Mouse (Mus musculus): ENCODE measurements around the gene Arntl. TPM values are rescaled to one million over a fixed set of nuclear protein-coding genes. Genes with fewer than 3 reads are reported as not detected.

The Arntl gene
- 4.0 TPM for polyA plus RNA-seq (2012; fragmentation: generic; extraction: Trizol)
- long read RNA-seq, experiment 1, partial matches to known transcripts = 1 of 6 reads
- long read RNA-seq, experiment 1, other reads (novel, unspliced or antisense) = 2 of 6 reads
- long read RNA-seq, experiment 2, transcript Arntl-201 (20 exons, 2,908 nt) = major isoform, 37 of 78 reads
- long read RNA-seq, experiment 2, partial matches to known transcripts = 3 of 78 reads
- long read RNA-seq, experiment 2, other reads (novel, unspliced or antisense) = 38 of 78 reads

- Histone ChIP-seq H3K79me3 (ENCODE audit: low read depth) (peaks cover 2% of the 10 kb centered on the region), H3ac (ENCODE audit: control insufficient read depth, insufficient read length, low read depth) (peak within 1 kb of the TSS; percentile 65), H3K27me3 (ENCODE audit: control insufficient read depth, insufficient read depth, insufficient read length) (no peaks in the 10 kb centered on the region), H3K4me3 (ENCODE audit: insufficient read depth, poor library complexity, severe bottlenecking) (peak within 1 kb of the TSS; percentile 59), H3K36me3 (ENCODE audit: control insufficient read depth, insufficient read depth) (no peaks in the 10 kb centered on the region), H3K79me2 (ENCODE audit: control insufficient read depth, insufficient read depth) (peaks cover 7% of the 10 kb centered on the region)
- TF ChIP-seq MAX (IDR thresholded peaks at IDR 0.05) (no peak), FOSL1 (IDR thresholded peaks at IDR 0.05; ENCODE audit: insufficient read depth, low read length, poor library complexity, severe bottlenecking) (no peak), CEBPB (IDR thresholded peaks at IDR 0.05; ENCODE audit: low read depth) (no peak), USF1 (IDR thresholded peaks at IDR 0.05; ENCODE audit: low read depth) (no peak), MYOD1 (IDR thresholded peaks at IDR 0.05; ENCODE audit: control insufficient read depth, insufficient read length, low read depth) (no peak), MYOG (IDR thresholded peaks at IDR 0.05; ENCODE audit: control insufficient read depth, extremely low read depth, insufficient read length) (no peak), CTCF (IDR thresholded peaks at IDR 0.05; ENCODE audit: control insufficient read depth, insufficient read depth, insufficient read length) (no peak)
These were observed at the start of gene Arntl for GRCm38 (mm10) chr7:113206644-113207470. Gene Arntl (plus strand): TSS chr7:113207465.

GRCm38 (mm10) chr7:113161077-113161698 lies 46.1 kb upstream of the Arntl start:
- H3ac ChIP-seq (ENCODE audit: control insufficient read depth, insufficient read length, low read depth) = no peak overlapping the region
- TF ChIP-seq MYOG (IDR thresholded peaks at IDR 0.05; ENCODE audit: control insufficient read depth, extremely low read depth, insufficient read length) (no peak), CEBPB (IDR thresholded peaks at IDR 0.05; ENCODE audit: low read depth) (no peak), FOSL1 (IDR thresholded peaks at IDR 0.05; ENCODE audit: insufficient read depth, low read length, poor library complexity, severe bottlenecking) (no peak), USF1 (IDR thresholded peaks at IDR 0.05; ENCODE audit: low read depth) (no peak), MYOD1 (IDR thresholded peaks at IDR 0.05; ENCODE audit: control insufficient read depth, insufficient read length, low read depth) (no peak), MAX (IDR thresholded peaks at IDR 0.05) (no peak), CTCF (IDR thresholded peaks at IDR 0.05; ENCODE audit: control insufficient read depth, insufficient read depth, insufficient read length) (no peak)
- H3K4me3 ChIP-seq (ENCODE audit: insufficient read depth, poor library complexity, severe bottlenecking) = no peak overlapping the region
- H3K79me2 ChIP-seq (ENCODE audit: control insufficient read depth, insufficient read depth) = no peaks in the 10 kb centered on the region
- H3K79me3 ChIP-seq (ENCODE audit: low read depth) = no peaks in the 10 kb centered on the region
- H3K27me3 ChIP-seq (ENCODE audit: control insufficient read depth, insufficient read depth, insufficient read length) = no peaks in the 10 kb centered on the region
- H3K36me3 ChIP-seq (ENCODE audit: control insufficient read depth, insufficient read depth) = no peaks in the 10 kb centered on the region

- no peaks in the 10 kb centered on the region for H3K27me3 ChIP-seq (ENCODE audit: control insufficient read depth, insufficient read depth, insufficient read length)
- TF ChIP-seq MYOG (IDR thresholded peaks at IDR 0.05; ENCODE audit: control insufficient read depth, extremely low read depth, insufficient read length) (no peak), USF1 (IDR thresholded peaks at IDR 0.05; ENCODE audit: low read depth) (peak; percentile 20), MYOD1 (IDR thresholded peaks at IDR 0.05; ENCODE audit: control insufficient read depth, insufficient read length, low read depth) (peak; percentile 54), MAX (IDR thresholded peaks at IDR 0.05) (no peak), CEBPB (IDR thresholded peaks at IDR 0.05; ENCODE audit: low read depth) (no peak)
- no peaks in the 10 kb centered on the region for H3K79me2 ChIP-seq (ENCODE audit: control insufficient read depth, insufficient read depth)
- no peak overlapping the region for H3K4me3 ChIP-seq (ENCODE audit: insufficient read depth, poor library complexity, severe bottlenecking)
- H3K79me3 ChIP-seq (ENCODE audit: low read depth) = no peaks in the 10 kb centered on the region
- H3K36me3 ChIP-seq (ENCODE audit: control insufficient read depth, insufficient read depth) = no peaks in the 10 kb centered on the region
- H3ac ChIP-seq (ENCODE audit: control insufficient read depth, insufficient read length, low read depth) = no peak overlapping the region
These were observed 42.5 kb upstream of the Arntl start for GRCm38 (mm10) chr7:113164719-113165118.

- TF ChIP-seq MAX (IDR thresholded peaks at IDR 0.05) = no peak
- no peak for TF ChIP-seq USF1 (IDR thresholded peaks at IDR 0.05; ENCODE audit: low read depth)
- no peak for TF ChIP-seq FOSL1 (IDR thresholded peaks at IDR 0.05; ENCODE audit: insufficient read depth, low read length, poor library complexity, severe bottlenecking)
- TF ChIP-seq CEBPB (IDR thresholded peaks at IDR 0.05; ENCODE audit: low read depth) = no peak
- TF ChIP-seq MYOG (IDR thresholded peaks at IDR 0.05; ENCODE audit: control insufficient read depth, extremely low read depth, insufficient read length) = no peak
- no peak for TF ChIP-seq MYOD1 (IDR thresholded peaks at IDR 0.05; ENCODE audit: control insufficient read depth, insufficient read length, low read depth)
- no peak for TF ChIP-seq CTCF (IDR thresholded peaks at IDR 0.05; ENCODE audit: control insufficient read depth, insufficient read depth, insufficient read length)
- H3K79me3 ChIP-seq (ENCODE audit: low read depth) = no peaks in the 10 kb centered on the region
- no peaks in the 10 kb centered on the region for H3K36me3 ChIP-seq (ENCODE audit: control insufficient read depth, insufficient read depth)
- no peak overlapping the region for H3K4me3 ChIP-seq (ENCODE audit: insufficient read depth, poor library complexity, severe bottlenecking)
- no peaks in the 10 kb centered on the region for H3K27me3 ChIP-seq (ENCODE audit: control insufficient read depth, insufficient read depth, insufficient read length)
- H3K79me2 ChIP-seq (ENCODE audit: control insufficient read depth, insufficient read depth) = no peaks in the 10 kb centered on the region
- no peak overlapping the region for H3ac ChIP-seq (ENCODE audit: control insufficient read depth, insufficient read length, low read depth)
These were observed 40.2 kb upstream of the Arntl start for GRCm38 (mm10) chr7:113167092-113167491.

- no peak for TF ChIP-seq MYOD1 (IDR thresholded peaks at IDR 0.05; ENCODE audit: control insufficient read depth, insufficient read length, low read depth)
- no peak for TF ChIP-seq FOSL1 (IDR thresholded peaks at IDR 0.05; ENCODE audit: insufficient read depth, low read length, poor library complexity, severe bottlenecking)
- TF ChIP-seq MYOG (IDR thresholded peaks at IDR 0.05; ENCODE audit: control insufficient read depth, extremely low read depth, insufficient read length) = no peak
- TF ChIP-seq USF1 (IDR thresholded peaks at IDR 0.05; ENCODE audit: low read depth) = no peak
- TF ChIP-seq CEBPB (IDR thresholded peaks at IDR 0.05; ENCODE audit: low read depth) = no peak
- TF ChIP-seq MAX (IDR thresholded peaks at IDR 0.05) = no peak
- no peak for TF ChIP-seq CTCF (IDR thresholded peaks at IDR 0.05; ENCODE audit: control insufficient read depth, insufficient read depth, insufficient read length)
- H3K36me3 ChIP-seq (ENCODE audit: control insufficient read depth, insufficient read depth) = no peaks in the 10 kb centered on the region
- no peaks in the 10 kb centered on the region for H3K79me2 ChIP-seq (ENCODE audit: control insufficient read depth, insufficient read depth)
- no peak overlapping the region for H3K4me3 ChIP-seq (ENCODE audit: insufficient read depth, poor library complexity, severe bottlenecking)
- no peaks in the 10 kb centered on the region for H3K79me3 ChIP-seq (ENCODE audit: low read depth)
- no peaks in the 10 kb centered on the region for H3K27me3 ChIP-seq (ENCODE audit: control insufficient read depth, insufficient read depth, insufficient read length)
- peak overlapping the region; percentile 3 for H3ac ChIP-seq (ENCODE audit: control insufficient read depth, insufficient read length, low read depth)
These were observed 38.7 kb upstream of the Arntl start for GRCm38 (mm10) chr7:113168609-113169008.

Measured in C2C12 (cell line).